Mouse (Mus musculus): ENCODE results near the gene Ugt1a5.

The Ugt1a5 gene

DNA sequence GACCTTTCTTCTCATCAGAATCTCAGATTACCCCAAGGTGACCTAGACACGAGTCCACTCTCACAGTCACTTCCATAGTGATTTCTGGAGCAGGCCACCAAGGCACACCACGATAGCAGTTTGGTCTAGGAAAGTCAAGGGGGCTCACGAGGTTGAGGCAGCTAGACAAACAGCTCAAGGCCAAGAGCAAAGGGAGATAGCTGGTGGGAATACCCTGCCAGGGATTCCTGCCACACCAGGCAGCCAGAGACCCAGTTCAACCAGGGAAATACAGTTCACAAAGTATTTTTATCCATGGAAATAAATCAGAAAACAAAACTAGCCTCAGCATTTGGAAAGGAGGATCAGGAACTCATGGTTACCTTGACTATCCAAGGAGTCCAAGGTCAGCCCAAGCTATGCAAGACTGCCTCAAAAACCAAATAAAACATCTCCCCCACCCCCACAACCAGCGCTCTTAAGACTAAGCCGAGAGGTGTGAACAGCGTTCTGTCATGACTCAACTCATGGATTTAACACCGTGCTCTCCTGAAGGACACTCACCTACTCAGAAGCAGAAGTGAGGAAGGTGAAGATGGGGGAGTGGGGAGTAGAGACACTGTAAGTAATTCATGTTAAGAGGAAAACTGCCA lies 98.5 kb downstream of the Ugt1a5 start:
- DNase-seq: no peak

DNA sequence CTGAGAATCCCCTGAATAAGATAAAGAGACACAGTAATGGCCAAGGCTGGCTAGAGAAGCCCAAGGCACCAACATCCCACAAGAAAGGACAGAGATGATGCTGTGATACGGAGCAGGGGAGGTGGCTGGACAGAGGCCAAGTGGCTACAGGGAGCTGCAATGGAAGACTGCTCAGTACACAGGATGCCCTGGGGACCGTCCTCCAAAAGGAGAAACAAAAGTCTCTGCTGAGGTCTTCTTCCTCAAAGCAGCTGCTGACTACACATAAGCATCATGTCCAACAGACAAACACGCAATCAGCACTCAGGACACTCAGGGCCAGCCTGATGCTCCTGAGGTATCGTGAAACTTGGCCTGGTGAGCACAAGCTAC lies 99.0 kb downstream of the Ugt1a5 start:
- no peak for DNase-seq

DNA sequence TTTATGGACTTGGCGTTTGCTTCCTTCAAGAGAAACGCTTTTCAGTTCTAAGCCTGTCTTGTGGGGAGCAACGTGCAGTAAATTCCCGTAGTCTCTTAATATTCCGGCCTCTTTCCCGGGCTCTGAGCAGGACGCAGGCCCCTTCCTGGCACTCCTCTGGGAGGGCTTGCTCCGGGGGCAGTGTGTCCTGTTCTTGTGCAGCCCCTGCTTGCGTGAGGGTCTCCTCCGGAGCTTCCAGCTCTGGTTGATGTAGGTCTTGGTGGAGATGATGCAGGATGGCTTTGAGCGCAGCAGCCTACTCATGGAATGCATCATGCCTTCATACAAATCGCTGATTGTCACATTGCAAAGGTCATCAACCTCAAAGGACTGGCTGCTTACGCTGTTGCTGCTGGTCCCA lies 100.3 kb downstream of the Ugt1a5 start:
- DNase-seq: no peak

DNA sequence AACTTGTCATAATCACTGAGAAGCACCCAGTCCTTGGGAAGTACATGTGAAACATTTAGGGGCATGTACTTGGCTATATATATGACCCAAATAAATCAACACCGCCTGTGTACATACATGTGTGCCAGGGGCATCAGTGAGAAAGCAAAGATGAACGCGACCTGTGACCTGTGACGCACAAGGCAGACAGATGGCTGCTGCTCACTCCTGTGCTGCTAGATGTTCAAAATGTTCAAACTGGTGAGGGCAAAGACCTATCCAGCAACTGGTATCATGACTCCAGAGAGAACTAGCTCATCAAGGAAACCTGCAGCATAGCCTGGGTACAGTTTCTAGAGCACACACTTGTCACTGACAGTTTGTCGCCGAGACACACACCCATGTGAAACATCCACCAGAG lies 101.7 kb downstream of the Ugt1a5 start:
- DNase-seq: no peak

DNA sequence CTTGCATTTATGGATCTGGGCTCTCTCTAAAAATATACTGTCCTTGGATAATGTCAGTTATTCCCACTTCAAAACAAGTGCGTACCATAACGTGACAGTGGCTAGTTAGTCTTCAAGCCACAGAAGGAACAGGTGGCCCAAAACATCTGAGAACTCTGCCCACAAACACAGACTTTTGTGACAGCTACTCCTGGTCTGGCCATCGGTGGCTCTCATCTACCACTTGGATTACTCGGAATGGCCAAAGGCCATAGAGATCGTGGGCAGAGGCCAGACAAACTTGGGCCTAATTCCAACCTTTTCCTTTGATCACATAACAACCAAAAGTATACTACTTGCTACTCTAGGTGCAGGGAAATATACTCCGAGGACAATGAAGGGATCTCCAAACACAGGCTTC lies 102.3 kb downstream of the Ugt1a5 start:
- DNase-seq: no peak

Data from right cerebral cortex, postnatal 14 days (tissue).